Mouse (Mus musculus) spleen, postnatal 4 days (tissue): ENCODE measurements around the gene Kctd12.

ENCODE experiments used
- DNase-seq, 2 experiments: peaks; one replicate each; pipeline ENCODE4 v3.0.0; 2022; ENCODE audit warnings: low spot score in 2 of 2

The Kctd12 gene

GRCm38 (mm10) chr14:102965841-102966240 lies 16.6 kb downstream of the Kctd12 start:
- no peak for DNase-seq

GRCm38 (mm10) chr14:102962019-102962418 lies 20.4 kb downstream of the Kctd12 start:
- DNase-seq, result no peak

GRCm38 (mm10) chr14:102953511-102953910 lies 28.9 kb downstream of the Kctd12 start:
- DNase-seq, result no peak

GRCm38 (mm10) chr14:102951974-102952373 lies 30.5 kb downstream of the Kctd12 start:
- no peak for DNase-seq

- DNase-seq, result no peak
These were observed 34.6 kb downstream of the Kctd12 start for GRCm38 (mm10) chr14:102947796-102948195.

- no peak for DNase-seq
These were observed 40.1 kb downstream of the Kctd12 start for GRCm38 (mm10) chr14:102942222-102942843.

- DNase-seq, result no peak
These were observed 47.6 kb downstream of the Kctd12 start for GRCm38 (mm10) chr14:102934878-102935277.

GRCm38 (mm10) chr14:102930933-102931332 lies 51.5 kb downstream of the Kctd12 start:
- no peak for DNase-seq

- no peak for DNase-seq
These were observed 52.9 kb downstream of the Kctd12 start for GRCm38 (mm10) chr14:102929545-102929944.

- DNase-seq, result no peak
These were observed 54.5 kb downstream of the Kctd12 start for GRCm38 (mm10) chr14:102927847-102928466.
